Mouse (Mus musculus) heart, embryonic 12.5 days (tissue): ENCODE measurements around the gene Nek4. TPM values are rescaled to one million over a fixed set of nuclear protein-coding genes. Genes with fewer than 3 reads are reported as not detected.

Experiments used
- ATAC-seq: fragments of 200-750 bp; cut with Nextera tagmentation; 2 replicates; pipeline ENCODE4 v1.8.0; 2017; ENCODE audit warnings: moderate TSS enrichment, moderate library complexity; ENCODE audit not compliant: insufficient number of reproducible peaks, low FRiP score
- H3K27ac ChIP-seq: fragments of 300-500 bp; sonication (generic); 2 replicates; pipeline ENCODE4 v1.5.1; 2016; ENCODE audit warnings: mild to moderate bottlenecking, moderate library complexity; ENCODE audit not compliant: poor library complexity, severe bottlenecking
- H3K27me3 ChIP-seq: fragments of 300-500 bp; sonication (generic); replicated peaks from 2 replicates; pipeline ENCODE4 v1.6.1; 2016; ENCODE audit warnings: mild to moderate bottlenecking, moderate library complexity
- H3K36me3 ChIP-seq: fragments of 300-500 bp; sonication (generic); 2 replicates; pipeline ENCODE4 v1.6.1; 2016; ENCODE audit warnings: mild to moderate bottlenecking, moderate library complexity
- H3K4me1 ChIP-seq: fragments of 300-500 bp; sonication (generic); replicated peaks from 2 replicates; pipeline ENCODE4 v1.6.1; 2016; ENCODE audit warnings: mild to moderate bottlenecking
- H3K4me2 ChIP-seq: fragments of 300-500 bp; sonication (generic); 2 replicates; pipeline ENCODE4 v1.6.1; 2016; ENCODE audit warnings: mild to moderate bottlenecking, moderate library complexity
- H3K4me3 ChIP-seq: fragments of 300-500 bp; sonication (generic); 2 replicates; pipeline ENCODE4 v1.5.1; 2016; ENCODE audit warnings: mild to moderate bottlenecking
- H3K9ac ChIP-seq: fragments of 300-500 bp; sonication (generic); 2 replicates; pipeline ENCODE4 v1.6.1; 2016; ENCODE audit warnings: mild to moderate bottlenecking, moderate library complexity
- H3K9me3 ChIP-seq: fragments of 300-500 bp; sonication (generic); replicated peaks from 2 replicates; pipeline ENCODE4 v1.6.1; 2016; ENCODE audit warnings: mild to moderate bottlenecking, moderate library complexity
- WGBS: fragments of 180-500 bp; shearing (Covaris S2); methylation state at CpG from one replicate; pipeline ENCODE4 v1.1.7; 2016; 5-methylcytosine and 5-hydroxymethylcytosine counted together
- polyA plus RNA-seq: library from polyadenylated mRNA; unstranded; fragments of >200 nt; fragmentation: Nextera tagmentation; extraction: Ambion mirVana; gene quantifications from 2 replicates; pipeline ENCODE4 v1.2.1, GENCODE M21; 2016

Gene Nek4
- polyA plus RNA-seq = 5.1 and 7.4 TPM in 2 replicates

- no peaks in the 10 kb centered on the region for H3K36me3 ChIP-seq
- H3K27me3 ChIP-seq = no peaks in the 10 kb centered on the region
- H3K9me3 ChIP-seq = no peaks in the 10 kb centered on the region
- peak within 1 kb of the TSS; percentile 82 for H3K9ac ChIP-seq
- WGBS = under 1% methylated on average over 57 of the region's 57 CpGs
- H3K4me3 ChIP-seq = peak within 1 kb of the TSS; percentile 74
- no peak within 1 kb of the TSS; the same call in 1 of the 2 replicates for H3K27ac ChIP-seq
- ATAC-seq = peak; percentile 99
- H3K4me1 ChIP-seq = peaks cover 8% of the 10 kb centered on the region
- peak within 1 kb of the TSS; percentile 76 for H3K4me2 ChIP-seq
Observed at GRCm38 (mm10) chr14:30951154-30951825, at the start of gene Nek4. Gene Nek4, plus strand, starts transcription at chr14:30951377.

- Histone ChIP-seq H3K27me3 (no peaks in the 10 kb centered on the region), H3K4me2 (no peak overlapping the region), H3K27ac (no peak overlapping the region), H3K9me3 (peaks cover 7% of the 10 kb centered on the region; the same call in 1 of the 2 replicates), H3K9ac (no peak overlapping the region), H3K4me3 (no peak overlapping the region), H3K36me3 (no peaks in the 10 kb centered on the region), H3K4me1 (no peaks in the 10 kb centered on the region)
- WGBS = 78% methylated on average over 5 of the region's 5 CpGs
- no peak for ATAC-seq
Observed at GRCm38 (mm10) chr14:30902628-30903027, 48.5 kb upstream of the Nek4 start.

GRCm38 (mm10) chr14:30903036-30903435 is 48.1 kb upstream of the Nek4 start:
- Histone ChIP-seq H3K4me3 (no peak overlapping the region), H3K9ac (no peak overlapping the region), H3K9me3 (peaks cover 7% of the 10 kb centered on the region; the same call in 1 of the 2 replicates), H3K4me2 (no peak overlapping the region), H3K27ac (no peak overlapping the region), H3K4me1 (no peaks in the 10 kb centered on the region), H3K36me3 (no peaks in the 10 kb centered on the region), H3K27me3 (no peaks in the 10 kb centered on the region)
- ATAC-seq = no peak
- 65% methylated on average over 3 of the region's 3 CpGs for WGBS

- Histone ChIP-seq H3K4me2 (no peak overlapping the region), H3K36me3 (no peaks in the 10 kb centered on the region), H3K4me3 (no peak overlapping the region), H3K4me1 (no peaks in the 10 kb centered on the region), H3K9ac (no peak overlapping the region), H3K9me3 (peaks cover 6% of the 10 kb centered on the region; the same call in 1 of the 2 replicates), H3K27me3 (no peaks in the 10 kb centered on the region), H3K27ac (no peak overlapping the region)
- 75% methylated on average over 8 of the region's 8 CpGs for WGBS
- no peak for ATAC-seq
Observed at GRCm38 (mm10) chr14:30904307-30904706, 46.9 kb upstream of the Nek4 start.

- H3K4me1 ChIP-seq = no peaks in the 10 kb centered on the region
- no peak for ATAC-seq
- H3K9ac ChIP-seq = no peak overlapping the region
- H3K36me3 ChIP-seq = no peaks in the 10 kb centered on the region
- H3K27ac ChIP-seq = no peak overlapping the region
- H3K4me2 ChIP-seq = no peak overlapping the region
- H3K9me3 ChIP-seq = no peaks in the 10 kb centered on the region
- no peak overlapping the region for H3K4me3 ChIP-seq
- H3K27me3 ChIP-seq = no peaks in the 10 kb centered on the region
- 89% methylated on average over 6 of the region's 6 CpGs for WGBS
Observed at GRCm38 (mm10) chr14:30906001-30906400, 45.2 kb upstream of the Nek4 start.

- Histone ChIP-seq H3K27ac (no peak overlapping the region), H3K36me3 (no peaks in the 10 kb centered on the region), H3K27me3 (no peaks in the 10 kb centered on the region), H3K4me1 (no peaks in the 10 kb centered on the region), H3K9ac (no peak overlapping the region), H3K4me3 (no peak overlapping the region), H3K4me2 (no peak overlapping the region), H3K9me3 (no peaks in the 10 kb centered on the region)
- 78% methylated on average over 3 of the region's 3 CpGs for WGBS
- no peak for ATAC-seq
Observed at GRCm38 (mm10) chr14:30907814-30908265, 43.3 kb upstream of the Nek4 start.

- WGBS = 89% methylated on average over 8 of the region's 8 CpGs
- ATAC-seq = no peak
- H3K4me3 ChIP-seq = no peak overlapping the region
Observed at GRCm38 (mm10) chr14:30911141-30911540, 40.0 kb upstream of the Nek4 start.

GRCm38 (mm10) chr14:30912641-30913040 is 38.5 kb upstream of the Nek4 start:
- Histone ChIP-seq H3K9ac (no peak overlapping the region), H3K4me3 (no peak overlapping the region), H3K9me3 (no peaks in the 10 kb centered on the region), H3K36me3 (no peaks in the 10 kb centered on the region), H3K4me1 (no peaks in the 10 kb centered on the region), H3K27me3 (no peaks in the 10 kb centered on the region), H3K4me2 (no peak overlapping the region), H3K27ac (no peak overlapping the region)
- no peak; the same call in 1 of the 2 replicates for ATAC-seq
- 74% methylated on average over 8 of the region's 8 CpGs for WGBS

More at GRCm38 (mm10) chr14:30911141-30911540, 40.0 kb upstream of the Nek4 start:
- H3K27ac ChIP-seq = no peak overlapping the region
- no peak overlapping the region for H3K9ac ChIP-seq
- no peaks in the 10 kb centered on the region for H3K27me3 ChIP-seq
- no peaks in the 10 kb centered on the region for H3K9me3 ChIP-seq
- H3K4me2 ChIP-seq = no peak overlapping the region
- H3K36me3 ChIP-seq = no peaks in the 10 kb centered on the region
- H3K4me1 ChIP-seq = no peaks in the 10 kb centered on the region

- no peak overlapping the region for H3K27ac ChIP-seq
- WGBS = 72% methylated on average over 5 of the region's 5 CpGs
- no peaks in the 10 kb centered on the region for H3K27me3 ChIP-seq
- no peak for ATAC-seq
- no peaks in the 10 kb centered on the region for H3K9me3 ChIP-seq
- H3K4me2 ChIP-seq = no peak overlapping the region
- no peak overlapping the region for H3K9ac ChIP-seq
- no peaks in the 10 kb centered on the region for H3K36me3 ChIP-seq
- H3K4me3 ChIP-seq = no peak overlapping the region
- H3K4me1 ChIP-seq = no peaks in the 10 kb centered on the region
Observed at GRCm38 (mm10) chr14:30913404-30913803, 37.8 kb upstream of the Nek4 start.

- Histone ChIP-seq H3K9ac (no peak overlapping the region), H3K4me3 (no peak overlapping the region), H3K9me3 (no peaks in the 10 kb centered on the region), H3K4me1 (no peaks in the 10 kb centered on the region), H3K27ac (no peak overlapping the region), H3K36me3 (no peaks in the 10 kb centered on the region), H3K27me3 (no peaks in the 10 kb centered on the region), H3K4me2 (no peak overlapping the region)
- WGBS = 85% methylated on average over 1 of the region's 1 CpGs
- ATAC-seq = no peak
Observed at GRCm38 (mm10) chr14:30916516-30916915, 34.7 kb upstream of the Nek4 start.

GRCm38 (mm10) chr14:30922053-30922670 is 29.0 kb upstream of the Nek4 start:
- Histone ChIP-seq H3K9ac (no peak overlapping the region), H3K4me2 (no peak overlapping the region), H3K9me3 (no peaks in the 10 kb centered on the region), H3K27ac (no peak overlapping the region), H3K4me3 (no peak overlapping the region), H3K27me3 (no peaks in the 10 kb centered on the region), H3K36me3 (no peaks in the 10 kb centered on the region), H3K4me1 (no peaks in the 10 kb centered on the region)
- ATAC-seq = no peak
- WGBS = 62% methylated on average over 8 of the region's 8 CpGs
